Mouse (Mus musculus) left cerebral cortex, adult 9 months (tissue): ENCODE results near the gene Obox6.

ENCODE experiments used
- DNase-seq, 2 experiments: peaks; one replicate each; pipeline ENCODE4 v3.0.0; 2022; ENCODE audit warnings: low spot score in 2 of 2

Obox6 gene

GRCm38 (mm10) chr7:15839578-15839977, at the start of gene Obox6:
Obox6 (minus strand) TSS chr7:15839678.
- no peak for DNase-seq

- no peak for DNase-seq
Measured at GRCm38 (mm10) chr7:15884127-15884526, 44.6 kb upstream of the Obox6 start.

DNA sequence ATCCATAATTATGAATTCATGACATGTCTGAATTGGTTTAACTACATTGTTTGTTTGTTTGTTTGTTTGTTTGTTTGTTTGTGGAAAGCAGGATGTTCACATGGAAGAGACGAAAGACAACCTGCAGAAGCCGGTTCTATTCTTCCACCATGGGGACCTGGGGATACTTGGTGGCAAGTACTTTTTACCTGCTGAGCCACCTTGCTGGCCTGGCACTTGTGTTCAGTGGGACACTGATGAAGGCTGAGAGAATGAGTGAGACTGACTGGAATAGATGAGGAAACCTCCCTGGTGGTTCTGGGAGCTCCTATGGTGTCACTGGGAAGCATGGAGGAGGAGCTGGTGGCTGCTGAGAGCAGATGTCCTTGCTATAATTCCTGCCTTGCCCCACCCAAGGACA, 42.8 kb upstream of the Obox6 start, which contains the start of gene Crxos:
Gene Crxos (plus strand): TSS at position 301 of the 400 bp plus-strand sequence.
- no peak for DNase-seq

DNA sequence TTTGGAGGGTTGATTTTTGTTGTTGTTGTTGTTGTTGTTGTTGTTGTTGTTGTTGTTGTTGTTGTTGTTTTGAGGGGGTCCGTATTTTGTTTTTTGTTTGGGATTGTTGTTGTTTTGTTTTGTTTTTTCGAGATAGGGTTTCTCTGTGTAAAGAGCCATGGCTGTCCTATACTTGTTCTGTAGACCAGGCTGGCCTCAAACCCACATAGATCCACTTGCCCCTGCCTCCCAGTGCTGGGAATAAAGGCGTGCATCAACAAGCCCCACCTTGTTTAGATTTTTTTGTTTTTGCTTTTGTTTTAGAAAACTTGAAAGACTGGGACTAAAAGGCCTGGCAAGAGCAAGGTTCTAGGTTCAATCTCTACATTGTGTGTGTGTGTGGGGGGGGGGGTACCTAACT, 42.4 kb upstream of the Obox6 start:
- DNase-seq, result no peak

DNA sequence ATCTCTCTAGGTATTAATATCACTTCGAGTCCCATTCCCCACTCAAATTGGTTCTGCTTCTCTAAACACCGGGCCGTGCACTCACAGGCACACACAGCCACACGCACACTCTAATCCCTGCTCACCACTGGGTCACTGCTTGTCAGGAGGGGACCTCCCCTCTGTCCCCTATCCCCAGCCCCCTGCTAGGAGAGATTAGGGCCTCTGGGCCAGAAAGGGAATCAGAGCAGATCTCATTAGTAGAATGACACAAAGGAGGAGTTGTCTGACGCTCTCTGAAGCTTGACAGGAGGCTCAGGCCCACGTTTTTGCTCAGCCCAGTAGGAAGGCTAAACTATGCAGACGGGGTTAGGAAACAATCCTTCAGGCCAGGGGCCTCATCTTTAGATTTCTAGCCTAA, 41.9 kb upstream of the Obox6 start:
- no peak for DNase-seq

GRCm38 (mm10) chr7:15879756-15880155, 40.3 kb upstream of the Obox6 start, which contains the start of gene Crx:
Crx (minus strand) TSS chr7:15879968.
- DNase-seq, result no peak

DNA sequence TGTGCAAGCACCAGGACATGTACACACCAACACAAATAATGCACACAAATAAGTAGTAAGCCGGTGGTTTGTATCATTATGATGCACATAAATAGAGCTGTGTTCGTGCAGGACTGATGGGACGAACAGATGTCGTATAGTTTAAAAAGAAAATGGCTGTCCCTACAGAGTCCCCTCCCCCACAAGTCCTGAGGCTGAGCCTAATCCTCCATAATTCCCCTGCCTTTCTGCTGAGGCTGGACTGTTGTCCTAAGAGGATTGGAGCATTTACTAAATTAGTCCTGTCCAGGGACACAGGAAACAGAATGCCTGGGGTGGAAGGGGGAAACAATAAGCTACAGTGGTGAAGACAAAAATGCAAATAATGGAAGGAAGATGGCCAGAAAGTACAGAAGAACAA, 24.6 kb upstream of the Obox6 start:
- no peak for DNase-seq

- no peak for DNase-seq
Measured at GRCm38 (mm10) chr7:15859657-15860056, 20.2 kb upstream of the Obox6 start.
